Mouse (Mus musculus): Measurements from ENCODE around the gene Hba-a2.

The Hba-a2 gene

GRCm38 (mm10) chr11:32309928-32310327 lies 13.6 kb downstream of the Hba-a2 start:
- intact Hi-C loops (cut with DNase I): no loop called here

- intact Hi-C loops (cut with DNase I): no loop called here
These were observed 19.7 kb downstream of the Hba-a2 start for GRCm38 (mm10) chr11:32316009-32316408.

- intact Hi-C loops (cut with DNase I): loop anchor here (5.0 to 10.0 kb wide), 2 partner anchors 106 to 138 kb away; no protein-coding TSS in a partner anchor
These were observed 24.4 kb downstream of the Hba-a2 start for GRCm38 (mm10) chr11:32320507-32321195.

- intact Hi-C loops (cut with DNase I): loop anchor here (5.0 to 10.0 kb wide), 2 partner anchors 106 to 139 kb away; no protein-coding TSS in a partner anchor
These were observed 24.9 kb downstream of the Hba-a2 start for GRCm38 (mm10) chr11:32321196-32321565.

- intact Hi-C loops (cut with DNase I): loop anchor here (5.0 to 10.0 kb wide), 2 partner anchors 110 to 142 kb away; no protein-coding TSS in a partner anchor
These were observed 28.3 kb downstream of the Hba-a2 start for GRCm38 (mm10) chr11:32324609-32325008.

- intact Hi-C loops (cut with DNase I): no loop called here
These were observed 34.8 kb downstream of the Hba-a2 start for GRCm38 (mm10) chr11:32331075-32331474.

GRCm38 (mm10) chr11:32331861-32332260 lies 35.6 kb downstream of the Hba-a2 start:
- intact Hi-C loops (cut with DNase I): no loop called here

- intact Hi-C loops (cut with DNase I): no loop called here
These were observed 36.9 kb downstream of the Hba-a2 start for GRCm38 (mm10) chr11:32333235-32333634.

GRCm38 (mm10) chr11:32336435-32336907 lies 40.2 kb downstream of the Hba-a2 start:
- intact Hi-C loops (cut with DNase I): no loop called here

GRCm38 (mm10) chr11:32339131-32339531 lies 42.8 kb downstream of the Hba-a2 start:
- intact Hi-C loops (cut with DNase I): no loop called here

- intact Hi-C loops (cut with DNase I): loop anchor here (5.0 kb wide), 1 partner anchor 247 kb away; no protein-coding TSS in a partner anchor
These were observed 44.5 kb downstream of the Hba-a2 start for GRCm38 (mm10) chr11:32340476-32341473.

GRCm38 (mm10) chr11:32342770-32343191 lies 46.5 kb downstream of the Hba-a2 start:
- intact Hi-C loops (cut with DNase I): loop anchor here (5.0 kb wide), 1 partner anchor 245 kb away; no protein-coding TSS in a partner anchor

GRCm38 (mm10) chr11:32343350-32343749 lies 47.1 kb downstream of the Hba-a2 start:
- intact Hi-C loops (cut with DNase I): loop anchor here (5.0 kb wide), 1 partner anchor 244 kb away; no protein-coding TSS in a partner anchor

GRCm38 (mm10) chr11:32345504-32346297 lies 49.4 kb downstream of the Hba-a2 start:
- intact Hi-C loops (cut with DNase I): loop anchor here (5.0 kb wide), 1 partner anchor 107 kb away; no protein-coding TSS in a partner anchor
